Mouse (Mus musculus) fibroblast of lung, adult 2 months (primary cell): ENCODE data around the gene Polr2f.

Experiments used
- DNase-seq: peaks from one replicate; pipeline ENCODE4 v3.0.0-alpha.2; 2011; ENCODE audit warnings: low read depth

The Polr2f gene

DNA sequence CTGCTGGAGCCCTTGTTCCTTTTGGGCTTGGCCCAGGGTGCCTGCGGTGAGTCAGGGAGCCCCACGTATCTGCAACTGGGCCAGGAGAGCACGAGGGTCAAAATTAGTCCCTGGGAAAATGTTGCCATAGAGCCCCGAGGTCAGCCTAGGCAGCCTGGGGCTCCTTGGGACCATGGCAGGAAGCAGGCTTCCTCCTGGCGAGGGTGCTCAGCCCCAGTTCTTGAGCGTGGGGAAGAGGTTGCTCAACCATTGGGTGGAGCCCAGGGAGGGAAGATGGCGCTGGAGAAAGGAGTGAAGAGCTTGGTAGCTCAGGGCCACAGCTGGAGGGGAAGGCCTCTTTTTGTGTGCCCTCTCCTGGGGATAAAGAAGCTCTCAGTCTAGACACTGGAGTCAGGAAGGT lies 21.5 kb downstream of the Polr2f start:
- DNase-seq, result no peak

DNA sequence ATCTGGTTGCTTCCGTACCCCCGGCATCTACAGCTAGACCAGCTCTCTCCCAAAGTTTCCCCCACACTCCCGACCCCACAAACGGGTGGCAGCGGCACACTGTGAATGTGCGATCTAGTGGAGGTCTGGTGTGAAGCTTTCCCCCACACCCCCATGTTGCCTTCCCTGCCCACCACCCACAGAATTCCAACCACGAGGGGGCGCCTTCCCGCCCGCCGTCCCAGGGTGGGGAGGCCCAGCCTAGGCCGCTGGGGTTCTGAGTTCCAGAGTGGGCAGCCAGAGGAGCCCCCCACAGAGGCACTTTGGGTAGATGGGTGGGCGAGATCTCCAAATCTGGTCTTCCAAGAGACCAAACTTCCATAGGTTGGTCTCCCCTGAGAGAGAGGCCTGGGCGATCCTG lies 22.0 kb downstream of the Polr2f start:
- no peak for DNase-seq

DNA sequence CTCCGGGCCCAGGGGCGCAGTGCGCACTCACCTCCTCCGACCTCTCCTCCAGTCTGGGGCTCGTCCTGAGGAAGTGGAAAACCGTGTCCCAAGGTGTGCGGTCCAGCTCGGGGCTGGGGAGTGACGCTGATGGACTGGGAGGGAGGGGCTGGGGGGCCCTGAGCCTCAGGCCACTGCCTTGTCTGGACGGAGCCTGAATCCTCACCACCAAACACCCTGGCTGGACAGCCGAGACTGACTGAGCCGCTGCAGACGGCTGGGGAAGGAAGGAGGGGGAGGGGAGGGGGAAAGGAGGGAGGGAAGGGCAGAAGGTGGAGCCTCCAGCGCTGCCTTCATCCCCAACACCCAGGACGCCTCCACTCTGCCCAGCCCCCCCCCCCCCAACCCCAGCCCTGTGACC lies 23.4 kb downstream of the Polr2f start:
- DNase-seq, result no peak

DNA sequence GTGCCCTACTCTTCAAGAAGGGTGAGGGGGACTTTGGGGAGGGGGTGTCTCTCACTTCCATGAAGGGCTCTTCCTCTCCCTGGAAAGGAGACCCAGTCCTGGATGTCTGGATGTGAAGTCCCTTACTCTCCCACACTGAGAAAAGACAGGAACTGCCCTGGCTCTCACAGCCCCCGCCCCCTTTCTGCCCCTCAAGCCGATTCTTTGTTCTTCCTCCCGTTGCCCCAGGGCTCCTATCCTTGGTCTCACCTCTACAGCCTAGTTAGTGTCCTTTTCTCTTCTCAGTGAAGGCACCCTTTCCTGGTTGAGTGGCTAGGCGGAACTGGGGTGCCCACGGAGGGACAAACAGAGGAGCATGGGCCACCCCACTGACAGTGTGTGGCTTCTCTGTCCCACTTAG lies 24.3 kb downstream of the Polr2f start, which contains the start of gene Sox10:
Sox10 (minus strand) TSS at position 101 of the 400 bp plus-strand sequence.
- DNase-seq, result no peak

DNA sequence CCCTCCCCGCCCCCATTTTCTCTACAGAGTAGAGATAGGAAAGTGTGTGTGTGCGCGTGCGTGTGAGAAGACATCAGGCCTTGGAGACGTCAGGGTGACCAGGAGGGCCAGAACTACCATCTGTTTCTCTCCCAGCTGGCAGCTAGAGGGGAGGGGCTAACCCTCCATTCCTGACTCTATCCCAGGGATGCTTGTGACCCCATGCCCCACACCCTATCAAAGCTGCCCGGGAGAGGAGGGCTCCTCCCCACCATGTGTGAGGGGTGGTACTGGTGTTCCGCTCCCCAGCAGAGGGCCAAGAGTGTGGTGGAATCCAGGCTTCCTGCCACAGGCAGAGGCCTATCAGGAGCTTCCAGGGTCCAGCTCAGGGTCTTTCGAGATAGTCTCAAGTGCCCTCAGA lies 25.9 kb downstream of the Polr2f start:
- DNase-seq, result no peak

DNA sequence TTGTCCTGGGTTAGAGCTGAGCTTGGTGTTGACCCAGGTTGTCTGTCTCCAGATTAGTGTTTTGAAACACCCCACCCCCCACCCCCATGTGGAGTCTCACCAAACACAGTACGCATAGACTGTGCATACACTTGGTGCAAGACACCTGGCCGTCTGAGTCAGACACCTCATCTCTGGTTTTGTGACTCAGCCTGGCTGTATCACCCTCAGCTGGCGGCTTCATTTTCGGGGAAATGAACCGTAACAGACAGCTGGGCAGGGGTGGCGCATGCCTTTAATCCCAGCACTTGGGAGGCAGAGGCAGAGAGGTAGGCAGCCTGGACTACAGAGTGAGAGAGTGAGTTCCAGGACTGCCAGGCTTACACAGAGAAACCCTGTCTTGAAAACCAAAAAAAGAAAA lies 36.1 kb downstream of the Polr2f start:
- DNase-seq, result no peak

DNA sequence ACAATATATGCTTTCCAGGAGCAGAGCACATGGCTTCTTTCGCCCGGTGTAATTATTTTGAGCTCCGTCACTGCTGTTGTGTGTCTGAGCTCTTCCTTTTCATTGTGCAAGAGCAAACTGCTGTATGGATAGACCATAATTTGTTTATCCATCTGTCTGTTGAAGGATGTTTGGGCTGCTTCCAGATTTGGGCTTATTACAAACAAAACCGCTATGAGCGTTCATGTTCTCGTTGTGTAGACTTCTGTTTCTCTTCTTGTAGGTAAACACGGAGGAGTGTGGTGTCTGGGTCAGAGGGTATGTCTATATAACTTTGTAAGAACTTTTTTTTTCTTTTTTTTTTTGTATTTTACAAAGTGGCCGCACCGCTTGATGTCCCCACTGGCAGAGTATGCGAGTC lies 44.4 kb downstream of the Polr2f start:
- no peak for DNase-seq

DNA sequence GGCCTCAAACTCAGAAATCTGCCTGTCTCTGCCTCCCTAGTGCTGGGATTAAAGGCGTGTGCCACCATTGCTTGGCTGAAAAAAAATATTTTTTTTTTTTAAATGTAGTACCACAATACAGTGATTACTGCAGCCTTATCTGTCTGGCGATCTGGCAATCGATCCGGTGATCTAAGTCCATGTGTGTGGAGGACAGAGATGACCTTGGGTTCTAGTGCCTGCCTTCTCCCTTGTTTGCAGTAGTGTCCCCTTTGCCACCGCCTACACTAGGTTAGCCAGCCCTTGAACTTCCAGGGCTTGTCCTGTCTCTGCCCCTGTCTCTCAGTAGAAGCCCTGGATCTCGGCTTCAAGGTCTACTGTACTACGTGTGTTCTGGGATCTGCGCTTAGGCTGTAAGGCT lies 47.0 kb downstream of the Polr2f start:
- no peak for DNase-seq

DNA sequence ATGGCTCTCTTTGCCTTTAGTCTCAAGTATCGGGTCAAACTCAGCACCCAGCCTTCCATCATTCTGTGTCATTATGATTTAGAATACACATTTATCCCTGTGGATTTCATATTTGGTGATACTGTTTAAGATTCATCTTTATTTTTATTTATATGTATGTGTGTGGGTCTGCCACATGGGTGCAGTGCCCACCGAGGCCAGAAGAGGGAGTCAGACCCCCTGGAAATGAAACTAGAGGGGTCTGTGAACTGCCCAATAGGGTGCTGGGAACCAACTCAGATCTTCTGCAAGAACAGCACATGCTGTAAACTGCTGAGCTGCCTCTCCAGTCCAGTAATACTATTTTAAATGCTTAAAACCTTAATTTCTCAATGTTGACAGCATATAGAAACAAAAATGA lies 50.6 kb downstream of the Polr2f start:
- DNase-seq, result no peak

DNA sequence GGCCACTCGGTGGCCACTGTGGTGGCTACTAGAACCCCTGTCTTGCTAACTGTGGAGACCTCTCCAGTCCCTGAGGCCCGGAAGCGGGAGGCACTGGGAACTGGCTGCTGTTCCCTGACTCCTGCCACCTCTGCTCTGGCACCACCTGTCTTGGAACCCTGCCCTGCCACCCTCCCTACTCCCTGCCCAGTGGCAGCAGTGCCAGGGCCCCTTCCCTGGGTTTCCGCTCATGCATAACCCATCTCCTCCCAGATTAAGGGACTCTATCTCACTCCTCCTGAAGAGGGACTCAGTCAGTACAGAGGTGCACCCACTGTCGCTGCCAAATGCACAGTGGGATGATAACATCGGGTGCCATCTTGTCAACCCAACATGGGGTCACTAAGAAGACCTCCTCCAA lies 51.6 kb downstream of the Polr2f start:
- no peak for DNase-seq

DNA sequence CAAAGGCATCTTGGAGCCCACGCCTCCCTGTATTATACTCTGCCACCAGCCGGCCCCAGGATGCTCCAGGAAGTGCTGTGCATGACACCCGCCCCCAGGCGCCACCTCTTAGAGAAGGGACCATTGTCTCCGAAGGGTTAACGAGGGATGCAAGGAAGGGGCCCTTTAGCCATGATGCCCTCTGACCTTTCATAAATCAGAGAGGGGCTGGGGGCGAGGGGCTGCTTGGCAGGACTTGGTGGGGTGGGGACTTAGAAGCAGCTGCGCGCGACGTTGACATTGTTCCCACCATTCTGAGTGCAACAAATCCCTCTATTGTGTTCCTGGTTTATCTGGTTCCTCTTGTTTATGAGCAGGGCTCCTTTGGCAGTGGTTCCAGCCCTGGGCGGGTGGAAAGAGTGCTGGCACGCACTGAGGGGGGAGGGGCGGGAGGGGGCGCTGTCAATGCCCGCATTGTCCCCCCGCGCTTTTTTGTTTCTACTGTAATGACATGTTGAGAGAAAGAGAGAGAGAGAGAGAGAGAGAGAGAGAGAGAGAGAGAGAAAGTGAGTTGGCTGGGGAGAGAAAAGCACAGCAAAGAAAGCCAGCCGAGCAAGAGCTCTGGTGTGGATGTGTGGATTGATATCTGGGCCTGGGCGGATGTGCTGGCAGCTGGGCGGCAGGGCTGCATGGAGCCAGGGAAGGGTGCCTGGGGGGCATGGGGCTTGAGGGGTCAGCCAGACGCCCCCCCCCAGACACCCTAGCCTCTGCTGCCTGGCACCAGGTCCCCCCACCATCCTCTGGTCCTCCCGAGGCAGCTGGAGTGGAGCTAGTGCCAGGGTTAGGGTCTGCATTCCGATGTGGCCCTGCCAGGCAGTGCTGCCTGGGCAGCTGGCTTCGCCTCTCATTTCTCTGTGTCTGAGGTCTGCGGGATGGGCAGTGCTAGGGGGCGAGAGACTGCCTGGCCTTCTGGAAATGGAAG lies 52.4 kb downstream of the Polr2f start:
- peak; percentile 17 for DNase-seq

DNA sequence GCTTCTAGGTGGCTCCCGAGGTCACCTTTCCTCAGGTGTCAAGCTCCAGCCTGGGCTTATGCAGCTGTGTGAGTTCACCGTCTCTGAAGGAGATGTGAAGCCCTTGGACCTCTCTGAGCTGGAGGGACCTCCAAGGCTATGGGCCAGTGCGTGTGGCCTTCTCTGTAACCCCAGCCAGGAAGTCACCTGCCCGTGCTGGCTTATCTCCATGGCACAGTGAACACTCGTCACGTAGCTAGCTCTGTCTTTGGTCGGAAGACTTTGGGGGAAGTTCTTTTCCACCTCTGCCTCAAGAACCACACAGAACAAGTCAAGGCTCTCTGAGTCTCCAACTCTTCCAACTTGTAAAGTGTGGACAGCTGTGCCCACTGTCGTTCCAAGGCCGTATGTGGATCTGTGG lies 53.2 kb downstream of the Polr2f start:
- DNase-seq, result no peak

DNA sequence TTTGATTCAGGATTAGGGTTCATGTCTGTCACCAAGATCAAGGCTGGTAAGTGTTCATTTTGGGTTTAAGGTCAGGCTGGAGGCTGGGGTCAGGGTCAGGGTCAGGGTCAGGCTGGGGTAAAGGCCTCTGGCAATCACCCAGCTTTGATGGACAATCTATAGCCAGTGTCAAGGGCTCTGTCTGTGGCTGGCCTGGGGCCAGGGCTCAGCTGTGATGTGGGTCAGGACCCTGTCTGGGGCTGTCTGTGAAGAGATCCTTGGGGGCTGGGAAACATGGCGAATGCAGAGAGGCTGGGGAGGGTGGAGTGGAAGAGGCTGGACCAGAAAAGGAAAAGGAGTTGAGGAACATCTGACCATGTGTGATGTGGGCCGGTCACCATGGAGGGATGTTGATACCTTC lies 54.1 kb downstream of the Polr2f start:
- DNase-seq, result no peak

DNA sequence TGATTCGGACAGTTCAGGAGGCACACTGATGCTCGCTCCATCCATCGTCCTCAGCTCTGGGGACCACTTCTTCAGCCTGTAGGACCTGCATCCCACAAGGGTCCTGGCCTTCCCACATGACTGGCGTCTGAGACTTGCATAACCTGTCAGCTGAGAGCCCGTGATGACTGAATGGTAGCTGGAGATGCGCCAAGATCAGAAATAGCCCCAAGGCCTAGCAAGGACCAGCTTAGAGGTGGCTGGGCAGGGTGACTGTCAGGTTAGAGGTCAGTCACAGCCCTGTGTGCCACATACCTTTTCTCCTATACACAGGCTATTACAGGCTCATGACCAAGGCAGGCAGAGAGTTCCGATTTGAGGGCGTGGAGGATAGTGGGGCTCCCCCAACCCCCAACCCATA lies 54.7 kb downstream of the Polr2f start:
- DNase-seq, result no peak

DNA sequence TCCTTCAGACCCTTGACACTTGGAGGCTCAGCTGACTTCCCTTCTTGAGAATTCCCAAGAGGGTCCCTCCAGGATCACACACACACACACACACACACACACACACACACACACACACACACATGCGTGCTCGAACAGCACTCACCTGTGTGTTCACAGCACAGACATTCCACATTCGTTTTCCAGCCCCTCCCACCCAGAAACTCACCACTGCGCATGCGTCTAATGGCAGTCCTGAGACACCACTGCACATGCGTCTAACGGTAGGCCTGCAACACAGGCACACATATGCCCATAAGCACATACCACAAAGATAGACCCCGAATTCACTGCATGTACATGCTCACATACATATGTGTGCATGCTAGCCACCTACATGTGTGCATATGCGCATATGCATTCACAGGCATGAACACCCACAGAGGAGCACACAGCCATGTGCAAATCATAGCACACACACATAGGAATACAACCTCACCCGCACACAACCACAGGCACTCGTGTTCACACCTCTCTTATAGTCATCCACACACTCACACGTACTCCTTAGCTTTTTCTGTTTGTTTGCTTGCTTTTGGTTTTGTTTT lies 58.7 kb downstream of the Polr2f start:
- no peak for DNase-seq
